Mouse (Mus musculus): Measurements from ENCODE around the gene Ptgr2. TPM values are rescaled to one million over a fixed set of nuclear protein-coding genes. Genes with fewer than 3 reads are reported as not detected.

Gene Ptgr2
- 19.5 TPM for polyA plus RNA-seq (2017; shearing (Covaris generic))

GRCm38 (mm10) chr12:84284885-84285592 lies at the start of gene Ptgr2:
Gene Ptgr2, plus strand, starts transcription at chr12:84285232.

GRCm38 (mm10) chr12:84316721-84317621 lies 31.9 kb downstream of the Ptgr2 start, which contains the start of gene Zfp410:
Gene Zfp410, plus strand, starts transcription at chr12:84316852.

GRCm38 (mm10) chr12:84361555-84362489 lies 76.8 kb downstream of the Ptgr2 start, which contains the start of the genes Coq6 and Fam161b:
Gene Coq6, plus strand, starts transcription at chr12:84361657.
Gene Fam161b, minus strand, starts transcription at chr12:84361833.

Other genes with a start within 250 kb of the Ptgr2 start
- gene Acot4, start 246.9 kb upstream of the Ptgr2 start, polyA plus RNA-seq (2017; shearing (Covaris generic)) = 0.85 TPM
- gene Gm49366, start 246.3 kb upstream of the Ptgr2 start, polyA plus RNA-seq (2017; shearing (Covaris generic)) = not detected
- 0.40 TPM for gene Acot3, start 233.1 kb upstream of the Ptgr2 start, polyA plus RNA-seq (2017; shearing (Covaris generic))
- not detected for gene Acot5, start 215.9 kb upstream of the Ptgr2 start, polyA plus RNA-seq (2017; shearing (Covaris generic))
- gene Acot6, start 184.6 kb upstream of the Ptgr2 start, polyA plus RNA-seq (2017; shearing (Covaris generic)) = 1.3 TPM
- gene Dnal1, start 170.9 kb upstream of the Ptgr2 start, polyA plus RNA-seq (2017; shearing (Covaris generic)) = 0.73 TPM
- gene Pnma1, start 136.7 kb upstream of the Ptgr2 start, polyA plus RNA-seq (2017; shearing (Covaris generic)) = not detected
- gene Elmsan1, start 66.4 kb upstream of the Ptgr2 start, polyA plus RNA-seq (2017; shearing (Covaris generic)) = 144 TPM
- 66.2 TPM for gene Zfp410, start 31.6 kb downstream of the Ptgr2 start, polyA plus RNA-seq (2017; shearing (Covaris generic))
- 16.0 TPM for gene Coq6, start 76.4 kb downstream of the Ptgr2 start, polyA plus RNA-seq (2017; shearing (Covaris generic))
- gene Fam161b, start 76.6 kb downstream of the Ptgr2 start, polyA plus RNA-seq (2017; shearing (Covaris generic)) = 2.5 TPM
- 77.1 TPM for gene Entpd5, start 123.8 kb downstream of the Ptgr2 start, polyA plus RNA-seq (2017; shearing (Covaris generic))
- gene Bbof1, start 123.8 kb downstream of the Ptgr2 start, polyA plus RNA-seq (2017; shearing (Covaris generic)) = 4.0 TPM
- 38.4 TPM for gene Rnf113a2, start 132.0 kb downstream of the Ptgr2 start, polyA plus RNA-seq (2017; shearing (Covaris generic))
- 9.6 TPM for gene Aldh6a1, start 165.8 kb downstream of the Ptgr2 start, polyA plus RNA-seq (2017; shearing (Covaris generic))
- 26.8 TPM for gene Lin52, start 166.2 kb downstream of the Ptgr2 start, polyA plus RNA-seq (2017; shearing (Covaris generic))